Mouse (Mus musculus) E14TG2a.4 (cell line): Measurements from ENCODE around the gene Spns1.

Source experiments
- H3K27me3 ChIP-seq: 2 replicates; pipeline ENCODE4 v1.6.1; 2014; ENCODE audit warnings: low read length, control low read depth; ENCODE audit not compliant: insufficient read depth
- H3K36me3 ChIP-seq: 2 replicates; pipeline ENCODE4 v1.6.1; 2014; ENCODE audit warnings: low read length, control low read depth; ENCODE audit not compliant: insufficient read depth
- H3K4me1 ChIP-seq: replicated peaks from 2 replicates; pipeline ENCODE4 v1.6.1; 2014; ENCODE audit warnings: low read depth, low read length, control low read depth
- H3K4me3 ChIP-seq: replicated peaks from 2 replicates; pipeline ENCODE4 v1.5.1; 2014; ENCODE audit warnings: mild to moderate bottlenecking, low read length
- H3K9me3 ChIP-seq: 2 replicates; pipeline ENCODE4 v1.6.1; 2014; ENCODE audit warnings: low read length, control low read depth
- CTCF ChIP-seq: conservative IDR thresholded peaks from 2 replicates; pipeline ENCODE4 v1.5.1; 2014; ENCODE audit warnings: low read length
- NANOG ChIP-seq: IDR thresholded peaks from 2 replicates; pipeline ENCODE4 v1.6.1; 2014; ENCODE audit warnings: borderline replicate concordance, low read length, mixed read lengths
- POU5F1 ChIP-seq: IDR thresholded peaks from 2 replicates; pipeline ENCODE4 v1.6.1; 2014; ENCODE audit warnings: low read length, borderline replicate concordance

The Spns1 gene

DNA sequence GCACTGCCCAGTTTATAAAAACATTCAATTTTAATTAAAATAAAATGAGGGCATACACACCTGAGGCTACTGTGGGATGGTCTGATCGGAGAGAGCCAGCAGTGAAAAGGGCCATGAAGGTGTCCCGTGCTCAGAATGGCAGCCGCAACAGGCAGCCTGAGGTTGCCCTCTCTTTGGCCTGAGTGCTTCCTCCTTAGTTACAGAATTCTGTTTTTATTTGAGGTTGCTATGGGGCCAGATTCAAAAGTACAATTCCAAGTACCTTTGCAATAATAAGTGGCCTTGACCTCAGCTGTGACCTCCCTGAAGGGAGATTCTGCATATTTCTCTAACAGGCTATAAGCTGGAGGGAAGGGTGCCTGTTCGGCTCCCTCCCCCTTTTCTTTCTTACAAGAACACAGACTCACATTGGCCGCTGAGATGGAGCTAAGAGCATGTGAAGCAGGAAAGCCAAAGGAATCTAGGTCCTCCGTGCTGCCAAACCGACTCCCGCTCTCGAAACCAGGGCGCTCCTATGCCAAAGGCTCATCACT lies 25.8 kb downstream of the Spns1 start:
- no peaks in the 10 kb centered on the region for H3K9me3 ChIP-seq

DNA sequence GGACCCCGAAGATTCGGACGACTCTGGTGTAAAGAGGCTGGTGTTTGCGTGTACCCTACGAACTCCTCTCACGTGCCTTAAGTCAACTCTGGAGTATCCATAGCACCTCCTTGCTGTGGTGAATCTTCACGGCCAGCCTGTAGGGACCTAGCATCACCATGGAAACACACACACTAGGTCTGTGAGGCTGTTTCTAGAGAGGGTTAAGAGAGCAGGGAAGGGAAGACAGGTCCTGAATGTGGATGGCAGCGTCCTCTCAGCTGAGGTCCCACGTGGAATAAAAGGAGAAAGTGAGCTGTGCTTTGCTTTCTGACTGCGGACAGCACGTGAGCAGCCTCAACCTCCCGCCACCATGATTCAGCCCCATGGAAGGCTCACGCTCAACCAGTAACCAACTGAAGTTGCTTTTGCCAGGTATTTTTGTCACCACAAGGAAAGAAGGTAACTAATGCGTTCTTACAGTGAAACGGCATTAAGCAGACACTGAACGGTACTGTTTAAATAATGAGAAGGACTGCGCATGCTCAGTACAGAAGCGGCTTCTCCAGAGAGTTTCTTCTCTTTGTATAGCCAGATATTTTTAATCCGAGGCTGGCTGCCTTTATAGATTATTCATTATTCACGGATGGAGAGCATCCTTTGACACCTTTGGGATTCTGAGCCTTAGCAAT lies 26.4 kb downstream of the Spns1 start:
- Histone ChIP-seq H3K36me3 (no peaks in the 10 kb centered on the region), H3K4me3 (peak overlapping the region; percentile 46), H3K27me3 (no peaks in the 10 kb centered on the region), H3K4me1 (peaks cover 72% of the 10 kb centered on the region), H3K9me3 (no peaks in the 10 kb centered on the region)
- TF ChIP-seq CTCF, result no peak
- TF ChIP-seq NANOG, result no peak
- TF ChIP-seq POU5F1, result no peak

More for the DNA sequence above, 25.8 kb downstream of the Spns1 start:
- no peaks in the 10 kb centered on the region for H3K27me3 ChIP-seq
- peaks cover 72% of the 10 kb centered on the region for H3K4me1 ChIP-seq
- TF ChIP-seq NANOG (no peak), CTCF (no peak), POU5F1 (no peak)
- H3K36me3 ChIP-seq, result no peaks in the 10 kb centered on the region
- peak overlapping the region; percentile 46 for H3K4me3 ChIP-seq

DNA sequence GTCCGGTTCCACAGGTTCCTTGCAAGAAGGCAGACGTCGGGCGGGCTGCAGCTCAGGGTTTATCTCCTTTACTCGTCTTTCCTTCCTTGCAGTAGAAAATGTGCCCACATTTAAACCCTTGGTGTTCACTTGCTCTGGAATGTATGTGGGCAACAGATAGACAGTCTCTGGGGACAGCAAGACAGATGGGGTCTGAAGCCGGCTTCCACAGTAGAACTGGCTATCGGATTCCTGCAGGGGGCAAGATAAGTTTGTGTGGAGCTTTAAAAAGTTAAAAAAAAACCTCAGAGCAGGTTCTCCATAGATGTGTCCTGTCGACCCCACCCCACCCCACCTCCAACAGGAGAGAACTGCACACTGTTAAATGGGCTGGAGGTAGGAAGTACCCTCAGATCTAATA lies 29.0 kb downstream of the Spns1 start:
- no peak for TF ChIP-seq POU5F1
- Histone ChIP-seq H3K36me3 (no peaks in the 10 kb centered on the region), H3K27me3 (no peaks in the 10 kb centered on the region), H3K4me3 (no peak overlapping the region), H3K9me3 (no peaks in the 10 kb centered on the region), H3K4me1 (peaks cover 72% of the 10 kb centered on the region)

DNA sequence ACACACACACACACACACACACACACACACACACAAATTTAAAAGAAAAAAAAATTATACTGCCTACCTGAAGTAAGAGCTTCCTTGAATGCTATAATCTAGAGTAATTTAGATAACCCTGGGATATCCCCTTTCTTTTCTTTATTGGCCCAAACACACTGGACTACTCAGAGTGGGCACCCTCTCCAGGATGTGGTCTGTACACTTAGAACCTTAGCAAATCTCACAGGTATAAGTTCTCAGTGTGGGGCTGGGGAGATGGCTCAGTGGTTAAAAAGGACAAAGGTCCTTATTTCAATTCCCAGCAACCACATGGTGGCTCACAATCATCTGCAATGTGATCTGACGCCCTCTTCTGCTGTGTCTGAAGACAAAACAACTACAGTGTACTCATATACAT lies 30.2 kb downstream of the Spns1 start:
- Histone ChIP-seq H3K9me3 (no peaks in the 10 kb centered on the region), H3K4me3 (no peak overlapping the region), H3K27me3 (no peaks in the 10 kb centered on the region), H3K4me1 (peaks cover 69% of the 10 kb centered on the region), H3K36me3 (no peaks in the 10 kb centered on the region)
- TF ChIP-seq POU5F1 (no peak), CTCF (no peak), NANOG (no peak)

DNA sequence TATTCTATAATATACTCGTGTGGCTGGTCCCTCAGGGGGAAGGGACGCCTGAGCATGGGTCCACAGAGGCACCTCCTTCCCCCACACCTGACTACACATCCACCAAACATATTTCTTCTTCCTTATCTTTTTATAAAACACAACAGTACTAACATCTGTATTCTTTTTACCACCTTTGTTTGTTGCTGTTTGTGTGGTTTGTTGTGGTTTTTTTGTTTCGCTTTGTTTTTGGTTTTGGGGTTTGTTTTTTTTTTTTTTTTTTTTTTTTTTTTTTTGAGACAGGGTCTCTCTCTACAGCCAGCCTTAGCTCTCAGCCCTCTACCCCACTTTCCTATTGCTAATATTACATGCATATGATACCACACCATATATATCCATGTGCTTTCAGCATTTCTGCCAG lies 31.3 kb downstream of the Spns1 start:
- H3K36me3 ChIP-seq, result no peaks in the 10 kb centered on the region
- no peaks in the 10 kb centered on the region for H3K9me3 ChIP-seq
- H3K27me3 ChIP-seq, result no peaks in the 10 kb centered on the region
- no peak for TF ChIP-seq POU5F1
- TF ChIP-seq NANOG, result no peak
- TF ChIP-seq CTCF, result no peak
- no peak overlapping the region for H3K4me3 ChIP-seq
- peaks cover 60% of the 10 kb centered on the region for H3K4me1 ChIP-seq

DNA sequence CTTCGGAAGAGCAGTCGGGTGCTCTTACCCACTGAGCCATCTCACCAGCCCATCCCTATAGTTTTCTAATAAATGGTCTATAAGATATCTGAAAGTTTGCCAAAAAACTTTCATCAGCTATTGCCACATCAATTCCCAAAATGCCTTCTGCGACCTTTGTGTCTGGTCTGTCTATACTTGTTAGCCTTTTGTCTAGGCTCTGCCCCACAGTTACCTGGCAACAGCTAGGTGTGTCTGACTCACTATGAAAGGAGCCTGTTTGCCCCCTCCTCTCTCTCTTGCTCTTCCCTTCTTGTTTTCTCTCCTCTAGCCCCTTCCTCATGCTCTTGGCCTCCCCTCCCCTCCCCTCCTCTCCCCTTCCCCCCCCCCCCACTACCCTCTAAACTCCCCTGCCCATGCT lies 31.7 kb downstream of the Spns1 start:
- no peaks in the 10 kb centered on the region for H3K36me3 ChIP-seq
- H3K4me3 ChIP-seq, result no peak overlapping the region
- H3K9me3 ChIP-seq, result no peaks in the 10 kb centered on the region
- peaks cover 60% of the 10 kb centered on the region for H3K4me1 ChIP-seq
- no peaks in the 10 kb centered on the region for H3K27me3 ChIP-seq
- TF ChIP-seq CTCF (no peak), POU5F1 (no peak), NANOG (no peak)

DNA sequence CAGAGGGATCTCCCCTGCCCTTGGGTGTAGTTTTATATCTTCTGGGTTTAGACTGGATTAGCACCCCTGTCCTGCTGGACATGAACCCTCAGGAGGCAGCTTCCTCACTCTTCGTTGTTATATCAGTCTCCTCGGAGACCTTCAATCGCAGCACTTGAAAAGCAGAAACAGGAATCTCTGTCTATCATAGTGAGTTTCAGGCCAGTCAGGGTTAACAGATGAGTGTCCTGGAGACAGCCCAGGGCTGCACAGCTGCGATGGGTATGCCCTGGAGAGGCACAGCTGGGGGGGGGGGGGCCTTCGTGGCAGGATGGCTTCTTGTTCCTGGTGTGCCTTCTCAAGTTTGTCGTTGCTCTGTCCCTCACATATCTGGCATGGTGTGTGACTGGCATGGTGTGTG lies 36.4 kb downstream of the Spns1 start:
- H3K27me3 ChIP-seq, result no peaks in the 10 kb centered on the region
- H3K9me3 ChIP-seq, result no peaks in the 10 kb centered on the region
- no peaks in the 10 kb centered on the region for H3K36me3 ChIP-seq
- TF ChIP-seq POU5F1, result no peak
- TF ChIP-seq CTCF, result no peak
- TF ChIP-seq NANOG, result no peak
- no peak overlapping the region for H3K4me3 ChIP-seq
- peaks cover 66% of the 10 kb centered on the region for H3K4me1 ChIP-seq

DNA sequence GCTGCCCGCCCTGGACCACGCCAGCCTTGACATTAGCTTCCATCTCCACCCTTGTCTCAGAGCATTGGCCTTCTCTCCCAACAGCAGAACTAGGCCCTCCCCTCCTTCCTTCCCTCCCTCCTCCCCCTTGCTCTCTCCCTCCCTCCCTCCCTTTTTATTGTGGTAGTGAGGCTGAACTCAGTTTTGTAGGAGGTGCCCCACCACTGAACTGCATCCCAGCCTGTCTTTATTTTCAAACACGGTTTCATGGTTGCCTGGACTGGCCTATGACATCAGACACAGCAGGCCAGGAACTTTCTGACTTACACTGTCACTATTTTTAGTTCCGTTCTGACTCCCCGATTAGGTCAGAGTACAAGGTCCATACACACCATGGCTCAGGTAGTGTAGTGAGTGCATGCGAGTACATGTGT lies 37.0 kb downstream of the Spns1 start:
- H3K4me3 ChIP-seq, result 0 out of 2 replicates have a peak overlapping the region, but pooled peaks have one; percentile 20
- no peaks in the 10 kb centered on the region for H3K9me3 ChIP-seq
- H3K27me3 ChIP-seq, result no peaks in the 10 kb centered on the region
- TF ChIP-seq NANOG (no peak), POU5F1 (no peak), CTCF (no peak)
- H3K36me3 ChIP-seq, result no peaks in the 10 kb centered on the region
- peaks cover 67% of the 10 kb centered on the region for H3K4me1 ChIP-seq

DNA sequence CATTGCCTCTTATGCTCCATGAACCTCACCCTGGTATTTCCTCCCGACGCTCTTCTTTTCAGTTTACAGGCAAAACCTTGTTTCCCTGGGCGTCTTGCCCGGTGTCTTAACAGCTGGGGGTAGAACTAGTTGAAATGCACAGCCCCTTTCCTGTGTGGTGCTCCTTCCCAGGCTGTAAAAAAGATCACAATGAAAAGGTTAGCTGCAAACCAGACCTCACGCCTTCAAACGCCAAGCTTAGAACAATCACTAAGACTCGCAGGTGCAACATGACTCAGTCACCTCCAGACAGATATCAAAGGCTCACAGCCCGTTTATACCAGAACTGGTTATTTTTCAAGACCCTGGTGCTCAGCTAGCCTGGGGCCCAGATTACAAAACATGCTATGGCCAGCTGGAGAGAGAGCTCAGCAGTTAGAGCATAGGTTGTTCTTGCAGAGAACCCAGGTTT lies 37.7 kb downstream of the Spns1 start:
- no peak for TF ChIP-seq POU5F1
- no peak for TF ChIP-seq NANOG
- TF ChIP-seq CTCF, result no peak
- Histone ChIP-seq H3K4me3 (peak overlapping the region; percentile 20), H3K4me1 (peaks cover 60% of the 10 kb centered on the region), H3K36me3 (no peaks in the 10 kb centered on the region), H3K27me3 (no peaks in the 10 kb centered on the region), H3K9me3 (no peaks in the 10 kb centered on the region)
